Comparison of ENCODE assay signal across 8 mouse cellular contexts in genomic region chr5:137741023-137741931, GRCm38 (mm10). TPM values are rescaled to one million over a fixed set of nuclear protein-coding genes. Genes with fewer than 3 reads are reported as not detected.
A peak's percentile ranks its signal among the peaks of the same experiment; 100 is the strongest.
DNase-seq lines count a peak whose midpoint lies in the region; ATAC-seq and TF ChIP-seq lines count a peak whose summit lies in the region.

Gene Nyap1 (minus strand): TSS chr5:137741607.

- no peaks in the 10 kb centered on the region for H3K9me3 ChIP-seq in MEL (replicated peaks; ENCODE audit: insufficient read depth, low read length)
- no peaks in the 10 kb centered on the region for H3K9me3 ChIP-seq in forebrain, embryonic 15.5 days

- TF ChIP-seq RAD21 in MEL (IDR thresholded peaks at IDR 0.05; ENCODE audit: low read depth, low read length), result no peak; the same call in none of the 2 replicates

- H3K4me2 ChIP-seq in forebrain, embryonic 15.5 days (replicated peaks), result peak within 1 kb of the TSS; percentile 84

- H3K4me3 ChIP-seq in MEL (ENCODE audit: control insufficient read depth in 1 of 2, insufficient read depth in 1 of 2, low read depth in 2 of 2, low read length in 2 of 2), result peak within 1 kb of the TSS; percentile 67 to 73
- H3K4me3 ChIP-seq in forebrain, embryonic 15.5 days, result peak within 1 kb of the TSS; percentile 62

- no peak for TF ChIP-seq EP300 in MEL (IDR thresholded peaks at IDR 0.05; ENCODE audit: low read depth in 1 of 2, low read length in 2 of 2)

- peaks cover 0 to 7% of the 10 kb centered on the region in 2 experiments; a peak in 3 of 4 replicates for H3K4me1 ChIP-seq in MEL (ENCODE audit: control insufficient read depth in 1 of 2, insufficient read depth in 2 of 2, low read length in 2 of 2)
- peaks cover 53% of the 10 kb centered on the region for H3K4me1 ChIP-seq in forebrain, embryonic 15.5 days

- TF ChIP-seq POLR2A in MEL (IDR thresholded peaks at IDR 0.05; ENCODE audit: control insufficient read depth in 1 of 2, insufficient read depth in 1 of 2, low read depth in 1 of 2, low read length in 2 of 2, poor library complexity in 1 of 2), result peak; percentile 55 to 58; a peak in 2 of 4 replicates

- no peak within 1 kb of the TSS for H3K27ac ChIP-seq in MEL (ENCODE audit: control insufficient read depth, low read depth, low read length)
- peak within 1 kb of the TSS; percentile 86 for H3K27ac ChIP-seq in forebrain, embryonic 15.5 days (replicated peaks)

- H3K27me3 ChIP-seq in MEL (ENCODE audit: control insufficient read depth in 1 of 2, insufficient read depth in 2 of 2, low read length in 2 of 2), result no peaks in the 10 kb centered on the region
- H3K27me3 ChIP-seq in forebrain, embryonic 15.5 days, result no peaks in the 10 kb centered on the region

- DNase-seq in MEL (ENCODE audit: low read depth, low spot score), result peak; percentile 86
- peak; percentile 84 for DNase-seq in cerebellum, adult 11 months
- DNase-seq in heart, postnatal 4 days, result peak; percentile 84
- DNase-seq in layer of hippocampus, postnatal 10 days (ENCODE audit: low spot score in 2 of 2), result peak; percentile 90 to 94
- peak; percentile 80 for DNase-seq in lung, postnatal 10 days
- peak; percentile 78 for DNase-seq in ovary, postnatal 14 days (ENCODE audit: low spot score)
- peak; percentile 95 for DNase-seq in thymus, postnatal 25 days

- WGBS in forebrain, embryonic 15.5 days, result under 1% methylated on average over 65 of the region's 71 CpGs

- TF ChIP-seq CTCF in MEL (IDR thresholded peaks at IDR 0.05 in 2 of 3, conservative IDR thresholded peaks at IDR 0.05 in 1 of 3; ENCODE audit: control insufficient read depth in 1 of 3, insufficient read depth in 1 of 3, low read depth in 2 of 3, low read length in 3 of 3, poor library complexity in 1 of 3, severe bottlenecking in 1 of 3), result peak; percentile 63 to 76 (median 70)

- ATAC-seq in forebrain, embryonic 15.5 days (replicated peaks), result peak; percentile 85

- H3K79me2 ChIP-seq in MEL (ENCODE audit: control insufficient read depth, insufficient read depth, low read length, poor library complexity), result peaks cover 4% of the 10 kb centered on the region; the same call in 1 of the 2 replicates

- peak within 1 kb of the TSS; percentile 79 for H3K9ac ChIP-seq in MEL (ENCODE audit: control insufficient read depth, low read depth, low read length, poor library complexity, severe bottlenecking)
- peak within 1 kb of the TSS; percentile 76 for H3K9ac ChIP-seq in forebrain, embryonic 15.5 days (replicated peaks)

- peaks cover 0 to 4% of the 10 kb centered on the region in 2 experiments; a peak in 2 of 4 replicates for H3K36me3 ChIP-seq in MEL (ENCODE audit: control insufficient read depth in 1 of 2, insufficient read depth in 2 of 2, low read length in 2 of 2)
- peaks cover 4% of the 10 kb centered on the region for H3K36me3 ChIP-seq in forebrain, embryonic 15.5 days

TF ChIP-seq in MEL, 35 proteins besides CTCF, POLR2A, EP300 and RAD21:
- TF ChIP-seq NELFE (IDR thresholded peaks at IDR 0.05; ENCODE audit: low read depth, low read length) (peak; percentile 51), MAZ (IDR thresholded peaks at IDR 0.05; ENCODE audit: low read depth, low read length) (peak; percentile 97), POLR2AphosphoS5 (IDR thresholded peaks at IDR 0.05; ENCODE audit: borderline replicate concordance, low read depth, low read length) (no peak), SMC3 (IDR thresholded peaks at IDR 0.05; ENCODE audit: low read depth, low read length) (peak; percentile 42), ELF1 (IDR thresholded peaks at IDR 0.05; ENCODE audit: low read depth, low read length) (no peak), SIN3A (IDR thresholded peaks at IDR 0.05; ENCODE audit: low read length) (peak; percentile 35; the same call in 1 of the 2 replicates), MXI1 (IDR thresholded peaks at IDR 0.05; ENCODE audit: low read depth, low read length) (peak; percentile 21; the same call in 1 of the 2 replicates)

RNA-seq across cellular contexts. Expression of gene Nyap1, which starts in this region (rescaled TPM):
- 0.39 and 0.42 TPM in 2 replicates for total RNA-seq in MEL (2012; rRNA removed)
- 1 to 10 TPM in 1 of 2 experiments, not detected in 1; 1.1 TPM for polyA plus RNA-seq in MEL (2012; ENCODE audit: insufficient read depth in 1 of 2, insufficient read length in 2 of 2, low read depth in 1 of 2, low replicate concordance in 2 of 2, missing spikeins in 1 of 2)
- 43.6 and 45.6 TPM in 2 replicates for polyA plus RNA-seq in forebrain, embryonic 15.5 days (2015; fragmentation: Nextera tagmentation; extraction: Ambion mirVana)
- total RNA-seq in heart, postnatal 4 days (2021), result 1 to 10 TPM; 3.1 to 3.3 TPM
- 100 to 1,000 TPM; 100 to 105 TPM for total RNA-seq in layer of hippocampus, postnatal 10 days (2021)

Comparison
In these comparisons a context has a peak if more than half of its experiments do, and no peak if none do; other contexts are left out.
1. RNA of gene Nyap1 (total RNA-seq): 100 to 105 TPM in layer of hippocampus, postnatal 10 days; 3.1 to 3.3 TPM in heart, postnatal 4 days and 0.39 to 0.42 TPM in MEL; every median in the first group is over 10 times any median in the second.
2. RNA of gene Nyap1 (polyA plus RNA-seq): 43.6 to 45.6 TPM in forebrain, embryonic 15.5 days; 1.1 TPM in MEL; every median in the first group is over 10 times any median in the second.
3. Peak in every context shown above with its lines, with median percentiles within 50 percentile points of each other: DNase-seq.